Mouse (Mus musculus) kidney, embryonic 16.5 days (tissue): Measurements from ENCODE around the gene Lrrc75a. TPM values are rescaled to one million over a fixed set of nuclear protein-coding genes. Genes with fewer than 3 reads are reported as not detected.
"Not testable (repeated sequence)": the region's sequence is repeated elsewhere in the genome, so short reads cannot be mapped to it uniquely, and the experiment has no call there.

ENCODE experiments used
- ATAC-seq: fragments of 200-750 bp; cut with Nextera tagmentation; 2 replicates; pipeline ENCODE4 v1.8.0; 2017; ENCODE audit warnings: moderate TSS enrichment; ENCODE audit not compliant: low FRiP score, low TSS enrichment
- H3K27ac ChIP-seq: fragments of 300-500 bp; sonication (generic); 2 replicates; pipeline ENCODE4 v1.5.1; 2014; ENCODE audit warnings: low read length
- H3K27me3 ChIP-seq: fragments of 300-500 bp; sonication (generic); 2 replicates; pipeline ENCODE4 v1.6.1; 2014; ENCODE audit warnings: low read length, control low read depth, mixed read lengths; ENCODE audit not compliant: insufficient read depth
- H3K36me3 ChIP-seq: fragments of 300-500 bp; sonication (generic); 2 replicates; pipeline ENCODE4 v1.6.1; 2014; ENCODE audit warnings: low read length, control low read depth, mixed read lengths; ENCODE audit not compliant: insufficient read depth
- H3K4me1 ChIP-seq: fragments of 300-500 bp; sonication (generic); 2 replicates; pipeline ENCODE4 v1.6.1; 2014; ENCODE audit warnings: low read length, control low read depth, mixed read lengths; ENCODE audit not compliant: insufficient read depth
- H3K4me2 ChIP-seq: fragments of 300-500 bp; sonication (generic); replicated peaks from 2 replicates; pipeline ENCODE4 v1.6.1; 2014; ENCODE audit warnings: low read depth, low read length
- H3K4me3 ChIP-seq: fragments of 300-500 bp; sonication (generic); 2 replicates; pipeline ENCODE4 v1.5.1; 2014; ENCODE audit warnings: mild to moderate bottlenecking, low read length
- H3K9ac ChIP-seq: fragments of 300-500 bp; sonication (generic); replicated peaks from 2 replicates; pipeline ENCODE4 v1.6.1; 2014; ENCODE audit warnings: low read length
- H3K9me3 ChIP-seq: fragments of 300-500 bp; sonication (generic); 2 replicates; pipeline ENCODE4 v1.6.1; 2016; ENCODE audit warnings: low read length, control low read depth
- WGBS: fragments of 180-500 bp; shearing (Covaris S2); extraction: QIAGEN DNeasy Blood & Tissue Kit; methylation state at CpG from one replicate; pipeline ENCODE4 v1.1.7; 2014; 5-methylcytosine and 5-hydroxymethylcytosine counted together
- polyA plus RNA-seq: library from polyadenylated mRNA; unstranded; fragments of >200 nt; fragmentation: Nextera tagmentation; extraction: Ambion mirVana; gene quantifications from 2 replicates; pipeline ENCODE4 v1.2.1, GENCODE M21; 2015

The Lrrc75a gene
- polyA plus RNA-seq, 1 experiment from 2014 or later, result 15.6 TPM

- Histone ChIP-seq H3K27me3 (no peaks in the 10 kb centered on the region), H3K9ac (no peak overlapping the region), H3K4me2 (no peak overlapping the region), H3K27ac (no peak overlapping the region), H3K4me1 (no peaks in the 10 kb centered on the region), H3K9me3 (no peaks in the 10 kb centered on the region), H3K4me3 (no peak overlapping the region), H3K36me3 (peaks cover 22% of the 10 kb centered on the region)
- ATAC-seq, result no peak
- WGBS, result 71% methylated on average over 12 of the region's 12 CpGs
These were observed 21.1 kb upstream of the Lrrc75a start for GRCm38 (mm10) chr11:62669471-62669870.

GRCm38 (mm10) chr11:62668986-62669385 is 20.7 kb upstream of the Lrrc75a start:
- no peak overlapping the region for H3K4me2 ChIP-seq
- no peaks in the 10 kb centered on the region for H3K27me3 ChIP-seq

GRCm38 (mm10) chr11:62664250-62664649 is 15.9 kb upstream of the Lrrc75a start:
- no peaks in the 10 kb centered on the region for H3K9me3 ChIP-seq
- no peak overlapping the region for H3K27ac ChIP-seq
- WGBS, result 85% methylated on average over 6 of the region's 6 CpGs

More at GRCm38 (mm10) chr11:62668986-62669385, 20.7 kb upstream of the Lrrc75a start:
- Histone ChIP-seq H3K4me1 (no peaks in the 10 kb centered on the region), H3K4me3 (no peak overlapping the region), H3K27ac (no peak overlapping the region), H3K9me3 (no peaks in the 10 kb centered on the region), H3K9ac (no peak overlapping the region), H3K36me3 (peaks cover 22% of the 10 kb centered on the region)
- no peak for ATAC-seq
- 93% methylated on average over 5 of the region's 5 CpGs for WGBS

GRCm38 (mm10) chr11:62660885-62661284 is 12.6 kb upstream of the Lrrc75a start:
- H3K4me3 ChIP-seq, result no peak overlapping the region
- H3K36me3 ChIP-seq, result peaks cover 17% of the 10 kb centered on the region
- H3K9me3 ChIP-seq, result no peaks in the 10 kb centered on the region
- no peaks in the 10 kb centered on the region for H3K27me3 ChIP-seq
- ATAC-seq, result no peak
- 53% methylated on average over 4 of the region's 4 CpGs for WGBS
- no peak overlapping the region for H3K4me2 ChIP-seq
- H3K4me1 ChIP-seq, result no peaks in the 10 kb centered on the region
- H3K9ac ChIP-seq, result no peak overlapping the region
- H3K27ac ChIP-seq, result no peak overlapping the region

More at GRCm38 (mm10) chr11:62664250-62664649, 15.9 kb upstream of the Lrrc75a start:
- Histone ChIP-seq H3K27me3 (no peaks in the 10 kb centered on the region), H3K4me1 (no peaks in the 10 kb centered on the region), H3K4me2 (no peak overlapping the region), H3K9ac (no peak overlapping the region), H3K36me3 (peaks cover 22% of the 10 kb centered on the region), H3K4me3 (no peak overlapping the region)
- ATAC-seq, result no peak

GRCm38 (mm10) chr11:62652080-62652479 is 3.8 kb upstream of the Lrrc75a start:
- Histone ChIP-seq H3K9me3 (no peaks in the 10 kb centered on the region), H3K4me3 (no peak overlapping the region), H3K4me2 (no peak overlapping the region), H3K9ac (no peak overlapping the region), H3K4me1 (peaks cover 18% of the 10 kb centered on the region), H3K27ac (no peak overlapping the region), H3K27me3 (no peaks in the 10 kb centered on the region), H3K36me3 (peaks cover 20% of the 10 kb centered on the region)
- WGBS, result 88% methylated on average over 3 of the region's 3 CpGs
- no peak for ATAC-seq

GRCm38 (mm10) chr11:62651563-62651962 is 3.2 kb upstream of the Lrrc75a start:
- Histone ChIP-seq H3K27ac (no peak overlapping the region), H3K9ac (no peak overlapping the region), H3K4me3 (no peak overlapping the region), H3K4me2 (no peak overlapping the region), H3K9me3 (no peaks in the 10 kb centered on the region), H3K27me3 (no peaks in the 10 kb centered on the region), H3K36me3 (peaks cover 20% of the 10 kb centered on the region), H3K4me1 (peaks cover 23% of the 10 kb centered on the region)
- WGBS, result 89% methylated on average over 3 of the region's 3 CpGs
- ATAC-seq, result no peak

GRCm38 (mm10) chr11:62649803-62650202 is 1.5 kb upstream of the Lrrc75a start:
- 78% methylated on average over 4 of the region's 4 CpGs for WGBS
- peak overlapping the region; percentile 62 for H3K4me3 ChIP-seq
- not testable (repeated sequence) for ATAC-seq, H3K9ac ChIP-seq, H3K27ac ChIP-seq, H3K9me3 ChIP-seq, H3K27me3 ChIP-seq
- H3K4me2 ChIP-seq, result peak overlapping the region; percentile 74
- H3K36me3 ChIP-seq, result peaks cover 13% of the 10 kb centered on the region
- H3K4me1 ChIP-seq, result peaks cover 40% of the 10 kb centered on the region

GRCm38 (mm10) chr11:62648591-62649391 is 468 bp upstream of the Lrrc75a start, which contains the start of gene Mmgt2:
Mmgt2 (plus strand) TSS chr11:62648664.
- peak within 1 kb of the TSS; percentile 74 for H3K4me2 ChIP-seq
- no peaks in the 10 kb centered on the region for H3K27me3 ChIP-seq
- peak; percentile 93 for ATAC-seq
- H3K9ac ChIP-seq, result peak within 1 kb of the TSS; percentile 87
- under 1% methylated on average over 31 of the region's 53 CpGs for WGBS
- H3K4me1 ChIP-seq, result peaks cover 41% of the 10 kb centered on the region
- H3K27ac ChIP-seq, result peak within 1 kb of the TSS; percentile 93
- H3K36me3 ChIP-seq, result peaks cover 13% of the 10 kb centered on the region
- peak within 1 kb of the TSS; percentile 62 for H3K4me3 ChIP-seq
- no peaks in the 10 kb centered on the region for H3K9me3 ChIP-seq

- Histone ChIP-seq H3K4me3 (peak overlapping the region; percentile 62), H3K36me3 (0 out of 2 replicates have a peak, but pooled peaks cover 1% of the 10 kb centered on the region), H3K9me3 (no peaks in the 10 kb centered on the region), H3K4me1 (peaks cover 54% of the 10 kb centered on the region), H3K4me2 (peak overlapping the region; percentile 74), H3K27me3 (no peaks in the 10 kb centered on the region), H3K27ac (peak overlapping the region; percentile 80), H3K9ac (peak overlapping the region; percentile 87)
- 40% methylated on average over 7 of the region's 7 CpGs for WGBS
- ATAC-seq, result no peak
These were observed 1.3 kb downstream of the Lrrc75a start for GRCm38 (mm10) chr11:62646958-62647515.

GRCm38 (mm10) chr11:62646495-62646843 is 1.9 kb downstream of the Lrrc75a start:
- H3K4me2 ChIP-seq, result peak overlapping the region; percentile 74
- peaks cover 55% of the 10 kb centered on the region for H3K4me1 ChIP-seq
- 10% methylated on average over 4 of the region's 4 CpGs for WGBS
- no peaks in the 10 kb centered on the region for H3K9me3 ChIP-seq
- peak overlapping the region; percentile 80 for H3K27ac ChIP-seq
- peak overlapping the region; percentile 62 for H3K4me3 ChIP-seq
- H3K9ac ChIP-seq, result peak overlapping the region; percentile 58
- no peaks in the 10 kb centered on the region for H3K36me3 ChIP-seq
- H3K27me3 ChIP-seq, result no peaks in the 10 kb centered on the region
- ATAC-seq, result no peak
